Mouse (Mus musculus) mouse trophoblast stem cell (cell line): ENCODE results near the gene Rsph3b.

Experiments used
- in situ Hi-C, 2 experiments: fragments of 300-500 bp; cut with MseI, MboI; formaldehyde crosslinking; loops; 2 replicates in 1 of 2; 3 replicates in 1 of 2; pipeline ENCODE4 v1.15.1; 2025

Gene Rsph3b

DNA sequence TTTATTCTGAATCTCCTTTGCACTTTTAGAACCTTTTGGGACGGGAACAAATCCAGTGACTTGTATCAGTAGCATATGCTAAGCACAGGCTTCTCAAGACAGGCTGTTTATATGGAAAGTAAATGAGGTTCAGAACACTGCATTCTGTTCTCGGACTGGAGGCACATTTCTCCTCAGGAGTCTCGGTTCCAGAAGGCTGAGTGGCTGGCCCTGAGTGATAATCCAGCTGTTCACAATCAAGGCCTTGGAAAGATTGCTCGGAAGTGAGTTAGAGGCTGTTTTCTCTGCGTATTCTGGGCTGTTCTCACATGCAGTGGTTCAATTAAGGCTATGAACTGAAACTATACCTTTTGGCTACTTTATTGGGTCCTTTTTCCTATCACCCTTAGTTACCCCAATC, 82.9 kb downstream of the Rsph3b start:
- in situ Hi-C loops, result no loop called here

DNA sequence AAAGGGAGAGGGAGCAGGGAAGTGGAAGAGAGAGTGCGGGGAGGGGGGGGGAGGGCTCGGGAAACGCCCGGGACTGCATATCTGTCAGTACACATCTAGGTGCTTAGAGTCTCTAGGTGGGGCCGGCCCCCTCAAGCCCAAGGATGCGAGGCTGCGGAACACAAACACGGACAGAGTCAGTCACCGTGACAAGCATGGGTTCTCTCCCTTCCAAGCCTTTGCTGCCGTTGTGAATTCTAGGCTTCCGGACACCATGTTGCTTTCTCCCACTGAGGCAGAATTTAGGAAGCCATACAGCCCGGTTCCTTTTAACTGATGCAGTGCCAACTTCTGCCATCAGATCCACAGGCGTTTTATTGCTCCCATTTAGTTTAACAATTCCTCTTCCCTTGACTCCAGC, 83.6 kb downstream of the Rsph3b start:
- in situ Hi-C loops, result no loop called here

DNA sequence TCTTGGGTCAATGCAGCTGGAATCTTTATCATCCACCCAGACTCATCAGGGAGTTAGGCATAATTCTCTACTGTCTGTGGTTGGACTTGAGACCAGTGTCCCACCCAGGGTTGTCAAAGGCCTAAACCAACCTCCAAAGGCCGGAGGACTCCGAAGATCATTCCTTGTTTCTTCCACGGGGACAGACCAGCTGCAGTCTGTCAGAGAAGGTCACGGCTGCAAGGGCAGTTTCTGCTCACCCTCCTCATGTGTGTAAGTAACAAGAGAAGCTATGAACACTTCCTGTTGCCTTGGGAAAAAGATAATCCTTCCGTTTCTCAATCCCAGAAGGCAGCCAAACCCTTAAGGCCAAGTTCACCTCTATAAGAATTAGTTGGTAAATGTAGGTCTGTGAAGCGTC, 85.0 kb downstream of the Rsph3b start:
- in situ Hi-C loops, result no loop called here

DNA sequence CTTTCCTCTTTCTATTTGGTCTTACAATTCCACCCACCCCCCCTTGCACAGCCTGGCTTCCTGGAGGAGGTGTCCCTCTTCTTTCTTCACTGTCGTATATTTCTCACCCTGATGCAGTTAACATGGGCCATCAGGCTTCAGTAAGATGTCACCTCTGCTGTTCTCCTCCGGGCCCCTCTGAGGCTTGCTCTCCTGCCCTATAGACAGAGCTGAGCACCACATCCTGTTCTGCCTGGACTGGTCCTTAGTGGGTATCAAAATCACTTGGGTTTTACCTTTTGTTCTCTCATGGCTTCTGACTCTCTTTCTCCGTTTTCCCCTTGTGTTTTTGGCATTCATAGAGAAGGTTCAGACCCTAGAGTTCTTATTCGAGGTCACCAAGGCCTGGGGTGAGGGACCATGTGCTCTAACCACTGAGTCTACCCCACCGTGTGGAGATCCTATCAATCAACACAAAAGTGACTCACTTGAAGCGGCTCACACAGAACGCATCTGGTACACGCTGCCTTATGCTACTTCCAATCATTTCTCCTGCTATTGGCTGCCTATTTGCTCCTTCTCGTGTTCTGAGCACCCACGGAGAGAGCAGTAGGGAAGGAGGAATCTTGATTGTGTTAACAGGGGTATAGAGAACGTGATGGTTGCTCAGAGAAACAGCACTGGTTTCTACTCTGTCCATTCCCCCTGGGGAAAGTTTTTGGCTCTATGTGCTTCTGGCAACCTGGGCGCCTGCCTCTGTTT, 86.3 kb downstream of the Rsph3b start:
- in situ Hi-C loops, result no loop called here

DNA sequence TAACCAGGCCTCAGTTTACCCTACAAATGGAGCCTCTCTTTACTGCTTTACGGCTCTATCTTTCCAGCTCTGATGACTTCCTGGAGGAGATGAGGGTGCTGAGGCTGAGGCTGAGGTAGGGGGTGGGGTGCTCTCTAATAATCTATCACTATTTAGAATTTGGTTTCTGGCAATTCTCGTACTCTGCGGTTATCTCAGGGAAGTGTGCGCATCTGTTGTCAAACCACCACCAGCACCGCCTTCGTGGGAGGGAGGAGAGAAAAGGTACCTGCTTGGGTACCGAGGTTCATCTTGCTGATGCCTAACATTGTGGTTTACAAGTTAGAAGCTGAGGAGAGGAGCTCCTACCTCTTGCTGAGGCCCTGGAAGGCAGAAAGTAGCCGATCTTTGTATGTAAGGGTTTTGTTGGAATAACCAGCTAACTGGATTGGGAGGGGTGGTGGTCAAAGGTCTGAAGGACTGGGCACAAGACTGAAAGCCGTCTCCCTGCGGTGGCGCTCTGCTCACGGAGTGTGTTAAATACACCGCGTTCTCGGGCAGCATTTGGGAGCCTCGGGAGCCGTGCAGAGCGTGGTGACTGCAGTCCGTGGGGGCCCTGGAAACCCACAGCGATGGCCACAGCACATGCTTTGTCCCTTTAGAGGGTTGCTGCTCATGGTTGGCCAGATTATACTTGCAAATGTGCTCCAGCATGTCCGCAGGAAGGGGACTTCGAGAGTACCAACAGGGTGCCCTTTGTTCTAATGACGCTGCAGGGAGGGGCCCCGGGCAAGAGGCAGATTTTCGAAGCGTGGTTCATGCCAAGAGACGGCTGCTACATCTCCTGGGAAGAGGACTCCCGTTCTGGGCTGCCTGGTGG, 87.1 kb downstream of the Rsph3b start:
- in situ Hi-C loops, result no loop called here

DNA sequence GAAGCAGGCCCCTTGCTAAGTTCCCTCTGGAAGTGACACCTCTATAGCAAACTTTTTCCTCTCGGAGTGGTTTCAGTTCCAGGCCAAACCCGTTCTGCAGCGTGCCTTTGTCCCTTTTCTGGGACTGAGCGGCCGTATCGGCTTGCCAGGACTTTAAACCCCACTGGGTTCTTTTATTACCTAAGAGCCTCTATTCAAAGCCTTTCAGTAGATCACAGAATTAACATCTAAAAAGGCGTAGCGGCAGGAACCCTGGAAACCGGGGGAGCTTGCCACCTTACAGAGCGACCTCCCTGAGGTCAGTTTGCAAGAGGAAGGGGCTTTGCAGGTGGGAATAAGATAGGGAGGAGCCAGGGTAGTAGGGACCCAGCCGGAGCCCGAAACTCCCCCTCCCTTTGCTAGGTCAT, 88.0 kb downstream of the Rsph3b start:
- in situ Hi-C loops, result no loop called here

DNA sequence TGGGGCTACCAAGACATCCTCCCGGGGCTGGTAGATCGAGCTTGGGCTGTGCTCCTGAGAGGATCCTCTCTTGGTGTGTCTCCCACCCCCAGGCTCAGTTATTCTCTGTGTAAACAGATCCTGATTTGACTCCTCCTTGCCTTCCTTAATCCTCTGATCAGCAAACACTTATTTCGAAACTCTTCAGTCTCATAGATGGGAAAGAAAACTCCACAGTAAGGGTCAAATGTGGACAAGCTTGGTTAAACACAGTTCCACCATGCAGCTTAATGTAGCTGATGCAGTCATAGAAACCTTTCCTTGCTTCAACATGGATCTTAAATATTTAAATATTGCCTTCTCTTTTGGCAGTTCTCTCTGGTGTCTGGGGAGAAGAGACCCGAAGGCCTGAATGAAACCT, 88.4 kb downstream of the Rsph3b start:
- in situ Hi-C loops, result no loop called here
